Mouse (Mus musculus): ENCODE measurements at regions not wholly inside any gene's neighbourhood (a gene's known extent, or its start where the extent isn't known, plus 50 kb on each side); places are given as distances from the start of the nearest gene placed in this dataset.

GRCm38 (mm10) chr11:114611690-114612089 is 56.6 kb upstream of the Rpl38 start:
- H3K27me3 ChIP-seq (ENCODE audit: poor library complexity, severe bottlenecking) = no peaks in the 10 kb centered on the region
- H3K36me3 ChIP-seq (replicated peaks) = no peaks in the 10 kb centered on the region
- H3K27ac ChIP-seq = no peak overlapping the region
- DNase-seq (ENCODE audit: extremely low spot score, low spot score) = no peak
- no peaks in the 10 kb centered on the region for H3K4me1 ChIP-seq
- no peak overlapping the region for H3K4me3 ChIP-seq
- 81% methylated on average over 8 of the region's 8 CpGs for WGBS
- no peaks in the 10 kb centered on the region for H3K9me3 ChIP-seq

DNA sequence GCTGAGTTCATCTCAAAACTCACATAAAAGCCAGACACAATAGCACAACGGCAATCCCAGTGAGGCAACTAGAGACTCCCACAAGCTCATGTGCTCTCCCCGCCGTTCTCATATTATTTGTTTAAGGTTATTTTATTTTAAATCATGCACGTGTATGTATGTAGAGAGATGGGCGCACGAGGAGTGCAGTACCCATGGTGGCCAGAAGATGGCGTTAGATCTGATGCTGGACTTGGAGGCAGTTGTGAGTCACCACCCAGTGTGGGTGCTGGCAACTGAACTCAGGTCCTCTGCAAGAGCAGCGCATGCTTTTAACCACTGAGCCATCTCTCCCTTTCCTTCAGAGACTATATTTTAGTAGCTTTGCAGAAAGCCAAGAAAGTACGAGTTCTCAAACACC is 60.3 kb upstream of the Rpl38 start:
- 88% methylated on average over 9 of the region's 9 CpGs for WGBS
- H3K4me1 ChIP-seq = no peaks in the 10 kb centered on the region

GRCm38 (mm10) chr11:114603108-114603507 is 65.2 kb upstream of the Rpl38 start:
- no peak overlapping the region for H3K4me3 ChIP-seq
- H3K36me3 ChIP-seq (replicated peaks) = no peaks in the 10 kb centered on the region
- WGBS = 80% methylated on average over 6 of the region's 6 CpGs
- no peaks in the 10 kb centered on the region for H3K27me3 ChIP-seq (ENCODE audit: poor library complexity, severe bottlenecking)
- DNase-seq (ENCODE audit: extremely low spot score, low spot score) = no peak
- peaks cover 7% of the 10 kb centered on the region for H3K4me1 ChIP-seq
- peaks cover 7% of the 10 kb centered on the region; the same call in 1 of the 2 replicates for H3K9me3 ChIP-seq
- no peak overlapping the region for H3K27ac ChIP-seq

More for the DNA sequence above, 60.3 kb upstream of the Rpl38 start:
- H3K27ac ChIP-seq = no peak overlapping the region
- no peaks in the 10 kb centered on the region for H3K36me3 ChIP-seq (replicated peaks)
- H3K9me3 ChIP-seq = peaks cover 7% of the 10 kb centered on the region; the same call in 1 of the 2 replicates
- H3K4me3 ChIP-seq = no peak overlapping the region
- no peaks in the 10 kb centered on the region for H3K27me3 ChIP-seq (ENCODE audit: poor library complexity, severe bottlenecking)
- DNase-seq (ENCODE audit: extremely low spot score, low spot score) = no peak

DNA sequence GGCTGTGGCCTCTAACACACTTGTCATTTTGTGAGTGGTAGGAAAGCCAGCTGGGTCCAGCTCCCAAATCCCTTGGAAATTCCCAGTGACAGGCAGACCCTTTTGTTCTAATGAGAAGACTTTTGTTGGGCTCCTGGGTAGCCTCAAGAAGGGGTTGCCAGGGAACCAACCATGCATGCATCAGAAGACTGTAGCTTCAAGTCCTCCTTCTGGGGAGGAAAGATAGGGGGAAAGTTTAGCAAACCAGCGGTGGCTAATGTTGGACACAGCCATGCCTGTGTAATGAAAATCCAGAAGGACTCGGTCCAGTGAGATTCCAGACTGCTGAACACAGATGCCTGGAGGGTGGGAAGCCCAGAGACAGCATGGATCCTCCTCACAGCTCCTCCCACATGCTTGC is 71.1 kb upstream of the Rpl38 start:
- H3K9me3 ChIP-seq = no peaks in the 10 kb centered on the region
- 29% methylated on average over 2 of the region's 2 CpGs for WGBS
- H3K4me3 ChIP-seq = no peak overlapping the region
- no peaks in the 10 kb centered on the region for H3K27me3 ChIP-seq (ENCODE audit: poor library complexity, severe bottlenecking)
- no peaks in the 10 kb centered on the region for H3K36me3 ChIP-seq (replicated peaks)
- DNase-seq (ENCODE audit: extremely low spot score, low spot score) = peak; percentile 30
- peaks cover 26% of the 10 kb centered on the region for H3K4me1 ChIP-seq
- peak overlapping the region; percentile 68 for H3K27ac ChIP-seq

DNA sequence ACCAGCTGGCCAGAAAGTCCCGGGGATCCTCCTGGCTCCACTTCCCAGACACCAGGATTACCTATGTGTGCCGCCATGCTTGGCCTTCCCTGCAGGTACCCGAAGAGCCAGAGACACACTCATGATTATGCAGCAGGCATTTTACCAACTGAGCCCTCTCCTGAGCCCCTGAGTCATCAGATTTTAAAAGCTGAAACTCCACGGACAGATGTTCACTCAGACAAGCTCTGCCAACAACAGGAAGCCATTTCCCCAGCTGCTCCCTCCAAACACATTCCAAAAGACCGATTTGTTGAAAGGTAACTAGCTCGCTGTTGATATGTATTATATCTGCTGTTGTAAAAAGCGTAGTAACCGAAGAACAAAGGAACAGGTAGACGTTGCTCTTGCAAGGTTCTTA is 75.4 kb upstream of the Rpl38 start:
- no peak overlapping the region for H3K4me3 ChIP-seq
- WGBS = 86% methylated on average over 9 of the region's 9 CpGs
- no peaks in the 10 kb centered on the region for H3K27me3 ChIP-seq (ENCODE audit: poor library complexity, severe bottlenecking)
- H3K36me3 ChIP-seq (replicated peaks) = no peaks in the 10 kb centered on the region
- H3K27ac ChIP-seq = no peak overlapping the region
- H3K9me3 ChIP-seq = no peaks in the 10 kb centered on the region
- DNase-seq (ENCODE audit: extremely low spot score, low spot score) = no peak
- peaks cover 33% of the 10 kb centered on the region for H3K4me1 ChIP-seq

DNA sequence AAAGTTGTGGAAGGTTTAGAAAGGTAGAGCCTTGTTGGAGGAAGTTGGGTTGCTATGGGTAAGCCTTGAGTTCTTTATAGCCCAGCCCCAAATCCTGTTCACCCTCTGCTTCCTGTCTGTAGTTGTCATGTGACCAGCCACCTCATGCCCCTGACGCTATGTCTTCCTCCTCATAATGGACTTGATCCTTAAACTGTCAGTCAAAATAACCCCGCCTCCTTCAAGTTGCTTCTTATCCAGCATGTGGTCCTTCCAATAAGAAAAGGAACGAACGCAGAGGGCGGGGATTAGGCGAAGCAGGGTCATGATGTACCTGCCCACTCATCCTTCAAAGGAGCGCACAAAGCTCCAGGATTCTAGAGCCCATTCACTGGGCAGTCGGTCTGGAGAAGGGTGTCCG is 79.8 kb upstream of the Rpl38 start:
- 68% methylated on average over 9 of the region's 9 CpGs for WGBS
- H3K9me3 ChIP-seq = peaks cover 4% of the 10 kb centered on the region; the same call in 1 of the 2 replicates
- H3K27me3 ChIP-seq (ENCODE audit: poor library complexity, severe bottlenecking) = no peaks in the 10 kb centered on the region
- no peak for DNase-seq (ENCODE audit: extremely low spot score, low spot score)
- H3K36me3 ChIP-seq (replicated peaks) = no peaks in the 10 kb centered on the region
- H3K4me1 ChIP-seq = peaks cover 15% of the 10 kb centered on the region
- H3K4me3 ChIP-seq = no peak overlapping the region
- no peak overlapping the region for H3K27ac ChIP-seq

- H3K27ac ChIP-seq = no peak overlapping the region
- no peak for DNase-seq (ENCODE audit: extremely low spot score, low spot score)
- WGBS = 90% methylated on average over 4 of the region's 4 CpGs
- no peak overlapping the region for H3K4me3 ChIP-seq
- H3K36me3 ChIP-seq (replicated peaks) = no peaks in the 10 kb centered on the region
- peaks cover 15% of the 10 kb centered on the region for H3K4me1 ChIP-seq
- H3K9me3 ChIP-seq = peaks cover 4% of the 10 kb centered on the region; the same call in 1 of the 2 replicates
- H3K27me3 ChIP-seq (ENCODE audit: poor library complexity, severe bottlenecking) = no peaks in the 10 kb centered on the region
These were observed 80.3 kb upstream of the Rpl38 start for GRCm38 (mm10) chr11:114587986-114588385.

DNA sequence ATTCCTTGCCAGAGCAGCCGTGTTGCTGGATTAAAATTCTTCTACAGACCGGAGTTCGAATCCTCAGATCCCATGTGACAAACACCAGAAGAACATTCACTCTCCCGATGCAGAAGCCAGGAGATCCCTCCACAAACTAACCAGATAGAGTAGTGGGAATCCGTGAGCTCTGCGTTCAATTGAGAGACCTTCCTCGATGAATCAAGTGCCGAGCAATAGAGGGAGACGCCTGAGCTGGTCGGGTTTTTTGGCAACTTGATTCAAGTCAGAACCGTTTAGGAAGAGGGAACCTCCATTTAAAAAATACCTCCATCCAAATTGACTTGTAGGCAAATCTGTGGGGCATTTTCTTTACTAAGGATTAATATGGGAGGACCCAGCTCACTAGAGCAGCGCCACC is 81.9 kb upstream of the Rpl38 start:
- Histone ChIP-seq H3K27ac (no peak overlapping the region), H3K4me3 (no peak overlapping the region), H3K27me3 (ENCODE audit: poor library complexity, severe bottlenecking) (no peaks in the 10 kb centered on the region), H3K36me3 (replicated peaks) (no peaks in the 10 kb centered on the region), H3K4me1 (peaks cover 9% of the 10 kb centered on the region), H3K9me3 (peaks cover 4% of the 10 kb centered on the region; the same call in 1 of the 2 replicates)
- WGBS = 92% methylated on average over 12 of the region's 12 CpGs
- no peak for DNase-seq (ENCODE audit: extremely low spot score, low spot score)

GRCm38 (mm10) chr11:114584804-114585203 is 83.5 kb upstream of the Rpl38 start:
- Histone ChIP-seq H3K36me3 (replicated peaks) (no peaks in the 10 kb centered on the region), H3K4me3 (no peak overlapping the region), H3K27ac (no peak overlapping the region), H3K4me1 (peaks cover 8% of the 10 kb centered on the region), H3K27me3 (ENCODE audit: poor library complexity, severe bottlenecking) (no peaks in the 10 kb centered on the region), H3K9me3 (peaks cover 4% of the 10 kb centered on the region; the same call in 1 of the 2 replicates)
- no peak for DNase-seq (ENCODE audit: extremely low spot score, low spot score)
- 77% methylated on average over 6 of the region's 6 CpGs for WGBS

DNA sequence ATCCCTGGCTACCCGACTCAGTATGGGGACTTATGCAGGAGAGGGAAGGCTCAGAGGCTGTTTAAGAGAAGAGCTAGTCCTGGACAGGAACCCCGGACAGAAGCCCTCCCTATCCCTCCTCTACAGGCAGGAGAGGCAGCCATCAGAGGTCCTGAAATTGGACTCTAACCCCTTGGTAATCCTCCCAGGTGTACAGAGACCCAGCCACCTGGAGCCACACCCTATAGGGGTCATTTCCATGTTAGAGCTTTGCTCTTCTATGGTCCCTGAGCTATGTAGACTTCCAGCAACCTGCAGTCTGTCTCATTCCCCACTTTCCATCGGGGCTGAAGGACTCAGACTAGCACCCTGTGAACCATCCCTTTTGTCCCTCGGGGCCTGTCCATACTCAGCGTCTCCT is 84.2 kb upstream of the Rpl38 start:
- Histone ChIP-seq H3K4me1 (peaks cover 1% of the 10 kb centered on the region), H3K27ac (no peak overlapping the region), H3K27me3 (ENCODE audit: poor library complexity, severe bottlenecking) (no peaks in the 10 kb centered on the region), H3K36me3 (replicated peaks) (no peaks in the 10 kb centered on the region), H3K9me3 (peaks cover 4% of the 10 kb centered on the region; the same call in 1 of the 2 replicates), H3K4me3 (no peak overlapping the region)
- no peak for DNase-seq (ENCODE audit: extremely low spot score, low spot score)
- 86% methylated on average over 5 of the region's 5 CpGs for WGBS

DNA sequence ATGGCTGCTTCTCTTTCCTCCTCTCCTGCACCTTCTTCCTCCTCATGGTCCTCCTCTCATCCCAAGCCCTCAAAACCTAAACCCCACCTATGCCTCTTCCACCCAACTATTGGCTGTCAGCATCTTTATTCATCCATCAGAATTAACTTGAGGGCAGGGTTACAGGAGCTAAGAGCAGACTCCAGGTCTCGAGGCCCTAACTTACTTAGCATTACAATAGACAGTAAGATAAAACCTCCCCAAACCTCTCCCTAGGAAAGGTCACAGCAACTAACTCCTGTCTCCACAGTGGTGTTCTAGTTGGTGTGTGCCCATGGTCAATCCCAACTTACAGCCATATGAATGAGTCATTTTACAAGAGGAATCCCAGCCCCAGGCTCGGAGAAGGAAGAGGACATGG is 88.3 kb upstream of the Rpl38 start:
- 71% methylated on average over 2 of the region's 2 CpGs for whole genome bisulfite sequencing
- no peak overlapping the region for H3K27ac ChIP-seq
- DNase-seq (ENCODE audit: extremely low spot score, low spot score) = no peak
- H3K4me3 ChIP-seq = no peak overlapping the region
- H3K36me3 ChIP-seq (replicated peaks) = no peaks in the 10 kb centered on the region
- H3K4me1 ChIP-seq = no peaks in the 10 kb centered on the region
- peaks cover 10% of the 10 kb centered on the region; the same call in 1 of the 2 replicates for H3K9me3 ChIP-seq
- H3K27me3 ChIP-seq (ENCODE audit: poor library complexity, severe bottlenecking) = no peaks in the 10 kb centered on the region

DNA sequence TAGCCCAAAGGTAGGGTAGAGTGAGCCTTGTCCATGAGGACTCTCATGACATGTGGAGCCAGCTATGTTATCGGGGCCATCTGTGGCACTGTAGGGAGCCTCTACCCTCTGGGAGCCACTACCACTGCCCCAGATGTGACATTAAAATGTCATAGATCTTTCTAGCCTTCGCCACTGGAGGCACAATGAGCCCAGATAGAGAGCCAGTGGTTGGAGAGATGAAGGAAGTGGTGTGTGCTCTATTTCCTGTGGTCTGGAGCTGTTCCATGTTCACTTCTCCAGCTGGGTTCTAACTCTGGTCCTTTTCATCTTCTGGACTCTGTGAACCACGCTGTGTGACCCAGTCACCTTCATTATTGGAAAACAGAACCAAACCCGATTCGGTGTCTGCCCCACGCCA is 89.8 kb upstream of the Rpl38 start:
- DNase-seq (ENCODE audit: extremely low spot score, low spot score) = no peak
- no peak overlapping the region for H3K27ac ChIP-seq
- H3K4me3 ChIP-seq = no peak overlapping the region
- 91% methylated on average over 6 of the region's 6 CpGs for WGBS
- no peaks in the 10 kb centered on the region for H3K36me3 ChIP-seq (replicated peaks)
- H3K27me3 ChIP-seq (ENCODE audit: poor library complexity, severe bottlenecking) = no peaks in the 10 kb centered on the region
- H3K4me1 ChIP-seq = no peaks in the 10 kb centered on the region
- peaks cover 14% of the 10 kb centered on the region; the same call in 1 of the 2 replicates for H3K9me3 ChIP-seq

GRCm38 (mm10) chr11:114576803-114577202 is 91.5 kb upstream of the Rpl38 start:
- no peaks in the 10 kb centered on the region for H3K4me1 ChIP-seq

More at GRCm38 (mm10) chr11:114576803-114577202, 91.5 kb upstream of the Rpl38 start:
- H3K36me3 ChIP-seq (replicated peaks) = no peaks in the 10 kb centered on the region
- WGBS = 88% methylated on average over 8 of the region's 8 CpGs
- H3K27ac ChIP-seq = no peak overlapping the region
- no peak for DNase-seq (ENCODE audit: extremely low spot score, low spot score)
- H3K4me3 ChIP-seq = no peak overlapping the region
- no peaks in the 10 kb centered on the region for H3K27me3 ChIP-seq (ENCODE audit: poor library complexity, severe bottlenecking)
- peaks cover 14% of the 10 kb centered on the region; the same call in 1 of the 2 replicates for H3K9me3 ChIP-seq

All from forebrain, embryonic 10.5 days (tissue).